Mouse (Mus musculus) kidney, adult 18-20 months (tissue): ENCODE measurements around the gene Ppp1r14d.

ENCODE experiments used
- DNase-seq: peaks from one replicate; pipeline ENCODE4 v3.0.0; 2021

Ppp1r14d gene

DNA sequence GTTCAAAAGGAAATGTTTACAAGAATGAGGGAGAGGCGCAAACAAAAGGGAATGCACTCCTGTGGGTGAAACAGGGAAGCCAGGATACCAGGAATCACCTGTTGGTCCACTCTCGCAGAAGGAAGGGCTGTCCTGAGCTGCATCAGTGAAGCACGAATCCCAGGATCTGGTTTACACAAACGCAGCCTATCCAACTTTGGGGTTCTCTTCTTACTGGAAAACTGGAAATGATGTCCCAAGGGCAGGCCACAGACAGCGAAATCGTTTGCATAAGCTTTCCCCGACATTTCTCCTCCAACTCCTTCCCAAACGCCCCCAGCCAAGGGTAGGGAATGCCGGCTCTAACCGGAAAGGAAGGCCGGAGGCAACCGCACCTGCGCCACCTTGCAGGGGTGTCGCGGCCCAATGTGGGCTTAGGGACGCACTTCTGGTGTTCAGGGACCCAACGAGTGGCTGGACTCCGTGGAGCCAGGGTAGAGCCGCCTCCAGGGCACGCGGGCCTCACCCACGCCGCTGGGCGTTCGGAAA lies 7.0 kb upstream of the Ppp1r14d start:
- DNase-seq: no peak

DNA sequence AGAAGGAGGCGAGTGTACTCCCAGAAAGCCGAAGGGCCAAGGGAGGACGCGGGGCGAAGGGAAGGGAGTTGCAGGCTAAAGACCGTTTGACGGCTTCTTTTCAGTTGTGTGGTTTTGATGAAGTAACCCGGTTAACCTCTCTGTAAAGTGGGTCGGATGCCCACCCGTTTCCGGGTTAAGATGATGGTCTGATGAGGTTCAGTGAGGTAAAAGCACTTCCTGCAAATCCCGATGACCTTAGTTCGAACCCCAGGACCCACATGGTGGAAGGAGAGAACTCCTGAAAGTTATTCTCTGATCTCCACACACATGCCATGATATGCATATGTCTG lies 20.6 kb downstream of the Ppp1r14d start:
- DNase-seq: no peak

DNA sequence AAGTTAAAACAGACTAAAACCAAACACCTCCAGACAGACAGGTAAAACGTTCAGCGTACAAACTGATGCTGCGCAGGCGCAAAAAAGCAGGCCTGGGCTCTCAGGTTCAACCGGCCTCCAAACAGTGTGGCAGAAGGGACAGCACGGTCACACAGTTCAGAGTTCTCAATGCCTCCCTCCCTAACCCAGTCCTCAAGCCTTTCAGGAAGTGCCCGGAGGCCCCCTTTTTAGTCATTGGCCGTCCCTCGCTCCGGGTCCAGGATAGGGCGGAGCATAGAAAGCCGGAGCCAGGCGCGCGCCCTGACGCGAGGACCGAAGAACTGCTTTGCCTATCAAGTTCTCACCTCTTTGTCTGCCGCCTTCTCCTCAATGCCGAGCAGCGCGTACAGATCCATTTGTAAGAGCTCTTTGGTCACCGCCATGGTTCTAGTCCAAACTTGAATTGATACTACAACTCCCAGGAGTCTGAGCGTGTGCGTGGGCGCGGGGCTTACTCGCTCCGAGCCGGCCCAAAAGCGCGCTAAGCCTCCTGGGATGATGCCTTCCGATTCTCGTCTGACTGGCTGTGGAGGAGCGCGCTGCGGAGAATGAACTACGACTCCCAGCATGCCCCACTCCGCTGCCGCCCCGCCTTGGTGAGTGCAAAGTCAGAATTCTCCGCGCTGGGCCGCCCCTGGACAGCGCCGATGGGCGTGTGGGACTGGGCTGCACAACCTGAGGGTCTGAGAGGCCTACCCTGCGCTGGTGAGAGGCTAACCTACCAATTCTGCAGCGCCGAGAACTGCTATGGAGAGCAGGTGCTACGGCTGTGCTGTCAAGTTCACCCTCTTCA lies 21.1 kb downstream of the Ppp1r14d start, which contains the start of the genes Zfyve19 and Dnajc17:
TSS of gene Zfyve19 (plus strand) at position 274 of the 832 bp plus-strand sequence.
TSS of gene Dnajc17 (minus strand) at position 452 of the 832 bp plus-strand sequence.
- peak; percentile 96 for DNase-seq

DNA sequence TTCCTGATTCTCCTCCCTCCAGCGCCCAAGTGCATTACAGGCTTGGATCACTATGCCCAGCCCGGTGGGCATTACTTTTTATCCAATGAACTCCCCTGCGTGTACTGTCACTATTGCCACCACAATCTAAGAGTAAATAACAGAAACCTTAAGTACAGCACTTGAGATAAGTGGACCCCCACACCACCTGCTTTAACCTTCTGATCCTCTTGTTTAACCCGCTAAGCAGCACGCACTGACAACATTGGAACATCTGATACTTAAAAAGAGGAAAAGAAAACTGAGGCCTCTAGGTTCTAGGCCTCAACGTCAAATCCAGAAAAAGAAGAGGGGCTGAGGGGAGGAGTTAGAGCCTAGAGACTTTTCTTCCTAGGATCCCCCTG lies 21.8 kb downstream of the Ppp1r14d start:
- DNase-seq: no peak

DNA sequence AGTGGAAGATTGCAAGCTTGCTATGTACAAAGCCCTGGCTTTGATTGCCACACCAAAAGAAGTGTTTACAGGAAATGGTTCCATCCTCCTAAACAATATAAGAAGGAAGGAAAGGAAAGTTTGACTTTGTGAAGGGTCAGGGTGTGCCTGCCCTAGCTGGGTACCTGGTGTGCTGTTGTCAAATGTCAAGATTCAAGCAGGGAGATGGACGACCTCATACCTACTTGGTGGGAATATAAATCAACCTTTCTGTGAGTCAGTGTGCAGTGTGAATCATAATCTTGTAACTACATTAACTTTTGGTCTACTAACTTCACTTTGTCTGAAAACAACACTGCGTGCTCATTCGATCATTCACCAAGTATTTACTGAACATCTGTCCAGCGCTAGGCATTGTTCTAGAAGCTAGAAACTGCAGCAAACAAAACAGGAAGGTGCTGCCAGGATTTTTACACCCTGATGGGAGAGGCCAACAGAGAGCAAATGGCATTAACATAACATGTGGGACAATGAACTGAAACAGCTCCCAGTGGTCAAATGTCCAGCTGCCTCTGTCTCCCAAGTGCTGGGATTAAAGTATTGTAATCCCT lies 25.7 kb downstream of the Ppp1r14d start:
- no peak for DNase-seq

DNA sequence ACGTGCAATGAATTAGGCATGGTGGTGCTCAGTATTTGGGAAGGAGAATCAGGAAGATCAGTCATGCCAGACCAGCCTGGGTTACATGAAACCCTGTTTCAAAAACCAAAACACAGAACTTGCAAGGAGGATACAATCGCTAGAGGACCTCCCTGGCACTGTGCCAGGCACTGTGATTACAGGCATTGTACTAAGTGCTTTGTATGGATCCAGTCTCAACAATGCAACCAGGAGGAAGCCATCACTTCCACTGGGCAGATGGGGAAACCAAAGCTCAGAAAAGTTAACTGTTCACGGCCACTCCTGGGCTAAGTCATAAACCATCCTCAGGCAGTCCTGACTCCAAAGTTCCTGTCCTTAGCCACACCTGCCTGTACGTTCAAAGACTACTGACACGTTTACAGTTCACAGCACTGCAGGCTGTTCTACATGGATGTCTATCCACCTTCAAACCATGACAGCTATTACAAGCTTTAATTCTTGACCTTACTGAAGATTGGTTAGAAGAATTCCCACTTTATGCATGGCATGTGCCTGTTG lies 26.7 kb downstream of the Ppp1r14d start:
- peak; percentile 26 for DNase-seq

DNA sequence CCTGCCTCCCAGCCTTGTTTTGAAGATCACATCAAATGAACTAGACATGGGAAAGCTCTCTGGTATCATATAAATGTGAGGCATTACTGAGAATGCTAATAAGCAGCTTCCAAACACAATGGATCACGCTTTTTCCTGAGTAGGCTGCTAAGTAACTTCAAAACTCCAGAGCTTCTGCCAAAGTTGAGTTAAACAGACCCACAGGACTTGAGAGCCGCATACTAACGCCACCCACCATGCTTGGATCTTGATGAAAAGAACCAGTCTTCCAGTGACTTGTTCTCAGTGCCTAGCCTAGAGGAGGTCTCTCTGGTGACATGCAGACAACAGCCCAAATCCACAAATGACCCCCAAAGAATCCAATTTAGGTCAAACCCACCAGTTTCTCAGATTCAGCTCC lies 30.8 kb downstream of the Ppp1r14d start:
- no peak for DNase-seq

DNA sequence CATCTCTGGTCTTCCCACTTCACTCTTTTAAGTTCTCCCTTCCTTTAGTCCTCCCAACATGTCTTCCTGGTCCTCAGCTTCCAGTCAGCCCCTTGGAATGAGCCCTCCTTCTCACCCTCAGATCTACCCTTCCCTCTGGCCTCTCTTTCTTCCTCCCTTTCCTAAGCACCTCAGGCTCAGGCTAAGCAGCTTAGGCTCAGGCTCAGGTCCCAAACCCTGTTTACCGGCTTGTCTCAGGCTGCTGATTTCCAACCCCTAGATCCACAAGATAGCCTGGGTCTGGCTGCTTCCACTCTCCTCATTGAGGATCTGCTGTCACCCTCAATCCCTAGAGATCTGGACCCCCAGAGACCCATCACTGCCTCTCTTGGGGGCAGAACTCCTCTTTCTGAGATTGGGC lies 31.7 kb downstream of the Ppp1r14d start:
- no peak for DNase-seq

DNA sequence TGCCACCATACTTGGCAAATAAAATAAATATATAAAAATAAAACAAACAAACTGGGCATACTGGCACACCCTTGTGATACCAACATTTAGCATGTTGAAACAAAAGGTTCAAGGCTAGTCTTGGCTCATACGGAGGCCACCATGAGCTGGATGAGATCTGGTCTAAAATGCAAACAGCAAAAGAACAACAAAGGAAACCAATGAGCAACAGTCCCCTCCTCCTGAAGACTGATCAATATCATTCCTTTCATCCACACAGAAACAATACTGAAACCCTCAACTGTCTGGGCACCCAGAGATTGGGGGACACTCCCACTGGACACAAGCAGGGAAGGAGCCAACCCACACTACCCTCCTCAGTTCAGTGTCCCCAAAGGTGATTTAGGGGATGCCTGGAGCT lies 32.2 kb downstream of the Ppp1r14d start:
- no peak for DNase-seq

DNA sequence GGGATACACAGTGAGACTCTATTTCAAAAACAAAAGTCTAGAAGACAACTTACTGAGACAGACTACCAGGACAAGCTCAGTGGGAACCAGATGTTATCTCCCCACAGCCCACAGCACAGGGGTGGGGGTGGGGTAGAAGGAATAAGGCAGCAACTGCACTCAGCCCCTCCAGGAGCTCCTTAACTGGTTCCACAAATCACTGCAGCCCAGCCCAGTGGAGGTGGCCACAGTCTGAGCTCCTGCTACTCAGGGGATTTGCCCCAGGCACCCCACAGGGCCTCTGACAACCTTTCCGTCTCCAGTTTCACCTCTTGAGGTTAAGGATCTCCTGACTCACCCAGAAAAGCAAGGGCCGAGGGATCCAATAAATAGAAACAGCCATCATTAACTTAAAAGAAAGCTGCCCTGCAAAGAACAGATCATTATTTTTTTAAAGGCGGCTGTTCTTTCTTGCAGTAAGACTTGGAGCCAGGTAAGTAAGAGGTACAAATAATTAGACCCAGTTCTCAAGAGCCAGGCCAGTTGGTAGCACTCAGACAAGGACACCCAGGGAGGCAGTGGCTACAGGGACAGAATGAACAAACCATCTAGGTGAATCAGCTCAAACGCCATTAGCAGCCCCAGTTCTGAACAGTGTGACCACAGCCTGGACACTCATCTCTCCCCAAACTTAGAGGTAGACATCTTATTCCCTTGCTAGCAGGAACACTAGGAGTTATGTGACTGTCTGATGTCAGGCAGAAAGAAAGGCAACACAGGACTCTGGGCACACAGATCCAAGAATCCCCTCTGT lies 33.2 kb downstream of the Ppp1r14d start:
- no peak for DNase-seq

DNA sequence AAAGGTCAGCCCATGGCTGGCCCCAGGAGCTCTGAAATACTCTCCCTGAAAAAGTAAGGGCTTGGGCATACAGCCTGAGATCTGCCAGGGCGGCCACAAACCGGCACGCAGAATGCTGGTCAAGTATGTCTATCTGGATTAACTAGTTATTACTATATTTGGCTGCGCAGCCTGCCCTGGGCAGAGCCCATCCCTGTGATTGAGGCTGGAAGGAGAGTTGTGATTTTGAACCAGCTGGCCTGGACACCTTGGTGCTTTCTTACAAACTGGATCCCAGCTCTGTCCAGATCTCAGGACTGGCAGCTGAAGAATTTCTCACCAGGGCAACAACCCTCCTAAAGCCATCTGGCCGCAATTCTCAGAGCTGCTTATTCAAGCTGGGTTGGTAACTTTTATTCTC lies 35.6 kb downstream of the Ppp1r14d start:
- DNase-seq: no peak

DNA sequence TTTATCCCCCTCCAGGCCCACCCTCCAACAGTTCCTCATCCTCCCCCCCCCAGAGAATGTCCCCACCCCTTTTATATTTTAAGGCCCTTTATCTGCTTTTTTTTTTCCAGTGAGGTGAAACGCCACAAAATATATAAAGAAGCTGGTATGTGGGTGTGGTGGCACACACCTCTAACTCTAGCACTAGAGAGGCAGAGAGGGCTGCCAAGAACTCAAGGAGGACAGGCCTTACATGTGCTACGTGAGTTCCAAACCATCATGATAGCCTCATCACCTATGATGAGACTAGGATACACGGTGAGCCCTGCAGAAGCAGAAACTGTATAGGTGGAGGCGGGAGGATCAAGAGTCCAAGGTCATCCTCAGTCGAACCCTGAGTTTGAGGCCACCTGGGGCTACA lies 38.7 kb downstream of the Ppp1r14d start:
- no peak for DNase-seq

DNA sequence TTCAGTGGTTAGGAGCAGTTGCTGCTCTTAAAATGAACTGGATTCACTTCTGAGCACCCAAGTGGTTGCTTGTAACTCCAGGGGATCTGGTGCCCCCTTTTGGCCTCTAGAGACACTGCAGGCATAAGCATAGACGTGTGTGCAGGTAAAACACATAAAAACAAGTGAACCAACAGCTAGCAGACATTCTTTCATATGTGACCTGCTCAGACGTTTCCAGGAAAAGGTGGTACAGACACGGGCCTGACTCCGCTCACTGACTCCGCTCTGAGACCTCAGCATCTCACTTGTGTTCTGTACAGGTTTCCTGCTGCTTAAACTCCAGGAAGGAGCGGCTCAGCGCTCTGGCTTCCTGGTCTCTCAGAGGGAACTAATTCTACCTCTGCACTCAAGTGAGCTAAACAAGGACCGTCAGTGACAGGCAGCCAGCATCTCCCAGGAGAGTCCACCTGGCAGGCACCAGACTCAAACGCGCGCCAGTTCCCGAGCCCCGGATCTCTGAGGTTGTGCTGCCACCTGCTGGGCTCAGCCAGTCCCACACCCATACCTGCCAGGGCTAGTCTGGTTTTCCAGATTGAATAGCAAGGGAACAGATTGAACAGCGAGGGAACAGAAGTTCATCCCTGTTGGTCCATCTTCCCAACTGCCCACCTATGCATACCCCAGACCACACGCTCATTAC lies 40.5 kb downstream of the Ppp1r14d start:
- peak; percentile 90 for DNase-seq

DNA sequence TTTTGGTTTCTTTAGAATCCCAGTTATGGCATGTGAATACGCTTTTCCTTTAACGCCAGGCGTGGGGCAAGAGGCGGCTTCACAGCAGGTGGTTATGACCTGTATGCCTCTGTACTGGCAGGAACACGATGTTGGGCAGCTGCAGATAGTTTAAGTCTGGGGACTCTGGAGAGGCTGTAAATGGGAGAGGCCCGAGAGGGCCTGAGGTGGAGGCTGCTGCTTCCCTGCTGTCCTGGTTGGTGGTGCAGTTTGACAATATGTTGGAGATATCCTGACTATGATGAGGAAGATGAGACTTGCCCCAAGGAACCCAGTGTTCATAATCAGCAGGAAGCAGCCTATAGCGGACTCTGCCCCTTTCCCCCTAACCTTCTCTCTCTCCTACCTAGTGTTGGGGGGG lies 46.8 kb downstream of the Ppp1r14d start:
- no peak for DNase-seq

DNA sequence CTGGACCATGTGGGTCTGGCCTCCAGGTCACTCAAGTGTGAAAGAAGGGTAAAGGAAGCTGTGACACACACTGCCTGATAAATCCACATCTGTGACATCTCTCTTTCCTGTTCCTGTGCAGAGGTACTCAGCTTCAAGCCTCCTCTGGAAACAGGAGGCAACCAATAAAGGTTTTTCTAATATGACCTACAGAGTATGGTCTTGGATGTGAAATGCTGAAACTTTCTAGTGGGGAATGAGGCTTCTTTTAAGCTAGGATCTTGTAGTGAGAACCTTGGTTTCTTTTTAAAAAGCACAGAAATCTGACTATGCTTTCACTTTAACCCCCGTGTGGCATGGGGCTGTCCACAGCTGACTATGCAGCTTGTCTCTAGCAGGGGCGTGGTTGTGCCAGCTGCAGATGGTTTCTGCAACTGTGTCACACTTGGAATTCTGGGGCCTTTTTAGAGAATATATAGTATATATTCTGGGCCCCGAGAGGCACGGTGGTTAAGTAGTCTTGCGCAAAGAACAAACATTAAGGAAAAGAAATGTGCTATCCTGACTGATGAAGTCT lies 52.2 kb downstream of the Ppp1r14d start:
- DNase-seq: no peak

DNA sequence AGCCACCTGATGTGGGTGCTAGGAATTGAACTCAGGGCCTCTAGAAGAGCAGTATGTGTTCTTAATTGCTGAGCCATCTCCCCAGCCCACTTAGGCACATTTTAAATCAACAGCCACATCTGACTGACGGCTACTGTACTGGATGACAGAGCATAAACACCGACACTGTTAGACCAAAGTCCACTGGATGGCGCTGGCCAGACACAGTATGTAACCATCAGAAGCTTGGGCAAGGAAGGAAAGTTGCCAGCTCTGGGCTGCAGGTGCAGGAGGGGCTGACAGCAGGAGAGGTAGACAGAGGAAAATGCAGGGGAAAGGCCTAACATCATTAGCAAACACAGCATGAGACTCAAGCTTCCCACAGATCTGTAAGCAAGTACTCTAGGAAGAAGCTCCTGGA lies 52.9 kb downstream of the Ppp1r14d start:
- peak; percentile 13 for DNase-seq

DNA sequence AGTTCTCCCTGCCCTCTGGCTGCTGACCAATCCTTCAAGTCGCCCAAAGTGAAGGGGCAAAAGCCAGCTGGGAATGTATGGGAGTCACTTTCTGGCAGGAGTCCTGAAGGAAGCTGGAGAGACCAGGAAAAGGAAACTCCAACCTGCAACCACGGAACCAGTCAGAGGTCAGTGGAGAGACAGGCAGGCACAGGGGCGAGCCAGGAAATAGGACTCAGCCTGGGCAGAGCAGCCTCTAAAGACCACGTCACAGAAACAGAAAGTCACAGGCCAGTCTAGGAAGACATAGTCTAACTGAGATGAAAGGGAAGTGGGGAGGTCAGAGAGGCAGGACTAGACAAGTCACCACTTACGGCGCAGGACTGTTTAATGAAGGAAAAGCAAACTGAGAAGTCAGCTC lies 54.1 kb downstream of the Ppp1r14d start:
- DNase-seq: peak; percentile 12

DNA sequence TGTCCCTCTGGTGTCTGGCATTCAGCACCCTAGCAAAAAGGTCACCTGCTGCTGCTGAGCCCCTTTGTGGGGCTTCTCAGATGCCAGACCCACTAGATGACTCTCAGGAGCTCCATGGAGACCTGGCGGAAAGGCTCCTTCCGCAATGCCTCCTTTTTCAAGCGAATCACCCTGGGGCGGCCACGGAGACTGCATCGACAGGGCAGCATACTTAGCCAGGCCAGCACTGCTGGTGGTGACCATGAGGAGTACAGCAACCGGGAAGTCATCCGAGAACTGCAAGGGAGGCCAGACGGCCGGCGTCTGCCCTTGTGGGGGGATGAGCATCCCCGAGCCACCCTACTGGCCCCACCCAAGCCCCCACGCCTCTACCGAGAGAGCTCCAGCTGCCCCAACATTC lies 54.8 kb downstream of the Ppp1r14d start:
- DNase-seq: no peak

DNA sequence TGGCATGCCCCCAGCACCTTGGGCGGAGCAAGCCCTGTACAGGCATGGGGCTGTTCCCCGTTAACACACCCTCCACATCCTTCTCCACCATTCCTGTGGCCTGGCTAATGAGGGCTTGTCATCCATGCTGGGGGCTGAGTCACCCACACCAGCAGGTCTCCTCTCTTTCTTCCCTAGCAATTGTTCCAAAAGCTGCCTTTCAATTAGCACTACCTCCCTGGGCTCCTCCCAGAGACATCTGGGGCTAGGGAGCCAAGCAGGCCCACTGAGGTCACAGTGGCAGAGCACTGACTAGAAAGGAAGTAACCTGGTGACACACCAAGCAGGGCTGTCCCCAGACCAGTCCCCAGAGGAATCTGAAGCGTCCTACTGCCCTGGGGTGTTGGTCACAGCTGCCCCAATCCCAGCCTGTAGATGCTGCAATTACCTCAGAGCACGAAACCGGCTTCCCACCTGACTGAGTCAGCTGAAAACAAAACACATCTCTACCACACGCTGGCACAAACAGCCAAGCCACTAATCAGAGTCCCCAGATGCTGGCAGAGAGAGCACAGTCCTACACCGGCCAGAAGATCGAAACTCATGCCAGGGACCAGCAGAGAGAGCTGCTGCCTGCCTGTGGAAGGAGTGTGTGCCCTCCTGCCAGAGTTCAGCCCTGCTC lies 55.6 kb downstream of the Ppp1r14d start, which contains the start of gene Gm14137:
TSS of gene Gm14137 (plus strand) at position 519 of the 661 bp plus-strand sequence.
- DNase-seq: peak; percentile 5

DNA sequence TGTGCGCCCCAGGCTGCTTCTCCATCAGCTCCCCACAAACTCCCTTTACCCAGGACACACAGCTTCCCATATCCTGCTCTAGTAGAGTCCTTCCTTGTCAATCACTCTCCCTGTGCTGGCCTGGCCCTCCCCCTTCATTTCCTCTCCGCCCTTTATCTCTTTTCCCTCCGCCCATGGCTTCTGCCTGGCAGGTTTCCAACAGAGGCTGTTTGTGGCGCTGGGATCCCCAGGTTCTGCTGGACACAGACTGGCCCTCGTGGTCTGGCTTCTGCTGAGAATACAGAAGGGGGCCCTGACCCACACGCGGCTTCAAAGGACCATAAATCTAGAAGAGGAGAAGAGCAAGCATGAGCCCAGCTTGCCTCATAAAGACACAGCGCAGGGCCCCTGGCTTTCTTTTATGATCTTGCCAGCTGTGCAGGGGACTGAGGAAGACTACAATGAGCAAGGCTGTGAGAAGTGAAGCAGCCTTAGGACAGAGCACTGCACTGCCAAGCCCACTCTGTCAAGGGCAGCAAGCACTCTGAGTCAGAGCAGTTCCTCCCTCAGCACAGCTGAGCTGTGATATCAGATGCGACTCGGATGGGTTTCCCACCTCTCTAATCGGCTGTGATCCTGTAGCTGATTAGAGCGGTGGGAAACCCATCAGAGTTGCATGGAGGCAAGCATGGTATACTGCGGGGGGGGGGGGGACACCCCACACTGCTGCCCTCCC lies 56.7 kb downstream of the Ppp1r14d start:
- DNase-seq: peak; percentile 63

DNA sequence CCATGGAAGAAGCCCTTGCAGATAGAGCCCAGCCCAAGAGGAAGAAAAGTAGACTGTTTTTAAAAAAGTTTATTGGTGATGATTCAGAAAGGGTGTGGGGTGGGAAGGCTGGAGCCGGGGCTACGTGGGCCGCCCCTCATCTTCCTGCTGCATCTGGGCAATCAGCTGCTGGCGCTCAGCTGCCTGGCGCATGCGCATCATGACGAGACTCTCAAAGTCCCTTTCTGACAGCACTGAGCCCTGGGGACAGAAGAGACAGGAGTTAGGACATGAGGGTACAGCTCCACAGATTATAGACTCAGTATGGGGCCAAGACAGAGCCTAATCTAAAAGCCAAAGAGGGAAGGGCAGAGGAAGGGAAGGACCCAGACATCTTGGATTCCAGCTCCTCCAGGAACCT lies 57.3 kb downstream of the Ppp1r14d start:
- no peak for DNase-seq
